Mouse (Mus musculus) fat pad, adult 2 months (tissue): ENCODE measurements around the gene Hsd17b10.

ENCODE experiments used
- DNase-seq: peaks from one replicate; pipeline ENCODE4 v3.0.0-alpha.2; 2011; ENCODE audit warnings: low read depth, low spot score; ENCODE audit errors: extremely low read depth

The Hsd17b10 gene

DNA sequence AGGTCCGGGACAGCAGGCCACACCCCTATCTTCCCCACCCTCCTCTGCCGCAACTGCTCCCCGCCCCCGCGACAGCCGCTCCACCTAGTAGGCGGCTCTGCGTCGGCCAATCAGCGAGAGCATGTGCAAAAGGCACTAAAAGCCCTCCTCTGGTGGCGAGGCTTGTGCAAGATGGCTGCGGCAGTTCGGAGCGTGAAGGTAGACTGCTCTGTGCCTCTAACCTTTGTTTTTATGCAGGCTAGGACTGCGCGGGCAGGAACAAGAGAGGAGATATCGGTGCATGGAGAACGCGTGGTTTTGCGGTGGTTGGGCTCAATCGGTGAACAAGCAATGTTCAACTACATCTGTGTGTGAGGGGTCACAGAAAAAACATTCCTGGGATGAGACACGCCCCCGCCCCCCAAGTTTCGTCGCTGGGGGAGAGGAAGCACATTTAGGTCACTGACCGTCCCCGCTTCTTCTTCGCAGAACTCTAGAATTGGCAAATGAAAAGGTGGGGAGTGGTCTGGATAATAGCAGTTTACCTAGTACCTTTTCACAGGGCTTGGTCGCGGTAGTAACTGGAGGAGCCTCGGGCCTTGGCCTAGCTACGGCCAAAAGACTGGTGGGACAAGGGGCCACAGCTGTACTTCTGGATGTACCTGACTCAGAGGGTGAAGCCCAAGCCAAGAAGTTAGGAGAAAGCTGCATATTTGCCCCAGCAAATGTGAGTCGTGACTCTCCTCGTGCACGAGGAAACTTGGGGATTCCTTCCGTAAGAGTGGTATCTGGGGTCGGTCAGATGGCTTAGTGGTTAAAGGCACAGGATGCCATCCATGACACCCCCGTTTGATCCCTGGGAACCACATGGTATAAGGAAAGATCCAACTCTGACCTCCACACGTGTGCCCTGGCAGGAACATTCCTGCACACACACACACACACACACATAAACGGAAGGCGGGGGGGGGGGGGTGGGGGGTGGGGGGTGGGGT, at the start of gene Hsd17b10:
Hsd17b10 (plus strand) TSS at position 109 of the 974 bp plus-strand sequence.
- no peak for DNase-seq

DNA sequence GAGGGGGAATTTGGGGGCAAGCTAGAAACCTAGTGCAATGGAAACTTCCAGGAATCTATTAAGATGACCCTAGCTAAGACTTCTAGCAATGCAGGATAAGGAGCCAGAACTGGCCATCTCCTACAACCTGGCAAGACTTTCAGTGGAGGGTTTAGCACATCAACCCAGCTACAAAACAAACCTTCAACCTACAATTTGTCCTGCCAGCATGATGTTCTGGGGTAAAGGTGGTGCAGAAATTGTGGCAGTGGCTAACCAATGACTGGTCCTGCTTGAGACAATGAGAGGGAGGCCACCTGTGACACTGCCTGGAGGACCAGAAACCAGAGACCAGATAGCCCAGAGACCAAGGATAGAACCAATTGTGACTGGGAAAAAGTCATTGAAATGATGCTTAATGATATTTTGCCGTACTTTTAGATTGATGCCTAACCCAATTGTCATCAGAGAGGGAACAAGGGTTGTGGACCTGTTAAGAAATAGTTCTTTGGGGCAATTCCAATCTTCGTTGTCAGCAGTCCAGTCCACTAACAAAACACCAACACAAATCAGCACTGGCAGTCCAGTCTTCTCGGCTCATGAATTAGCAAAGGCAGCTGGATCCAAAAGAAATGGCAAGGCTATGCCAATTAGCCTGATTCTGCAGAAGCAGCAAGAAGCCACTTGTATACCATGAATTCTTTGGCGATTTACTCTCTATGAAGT, 2.5 kb upstream of the Hsd17b10 start:
- DNase-seq: no peak

DNA sequence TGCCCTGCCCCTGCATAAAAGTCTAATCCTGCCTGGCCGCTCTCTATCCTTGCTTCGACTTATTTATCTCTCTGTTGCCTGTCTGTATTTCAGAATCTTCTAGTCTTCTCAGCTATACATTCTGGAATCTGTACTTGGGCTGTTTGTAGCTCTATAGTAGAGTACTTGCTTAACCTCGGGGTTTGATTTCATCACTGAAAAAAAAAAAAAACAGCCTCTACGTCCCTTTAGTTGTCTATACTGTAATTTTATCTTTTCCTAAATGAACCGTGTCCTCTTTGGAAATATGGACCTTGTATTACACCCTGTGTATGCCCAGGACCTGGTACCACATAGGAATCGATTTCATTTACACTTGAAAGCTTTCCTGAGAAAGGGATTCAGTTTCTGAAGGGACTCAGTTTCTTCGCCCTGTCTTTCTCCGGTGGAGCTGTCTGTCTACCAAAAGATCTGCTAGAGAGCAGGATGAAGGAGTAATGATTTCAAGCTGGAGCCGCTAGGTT, 412 bp upstream of the Hsd17b10 start:
- DNase-seq: no peak

DNA sequence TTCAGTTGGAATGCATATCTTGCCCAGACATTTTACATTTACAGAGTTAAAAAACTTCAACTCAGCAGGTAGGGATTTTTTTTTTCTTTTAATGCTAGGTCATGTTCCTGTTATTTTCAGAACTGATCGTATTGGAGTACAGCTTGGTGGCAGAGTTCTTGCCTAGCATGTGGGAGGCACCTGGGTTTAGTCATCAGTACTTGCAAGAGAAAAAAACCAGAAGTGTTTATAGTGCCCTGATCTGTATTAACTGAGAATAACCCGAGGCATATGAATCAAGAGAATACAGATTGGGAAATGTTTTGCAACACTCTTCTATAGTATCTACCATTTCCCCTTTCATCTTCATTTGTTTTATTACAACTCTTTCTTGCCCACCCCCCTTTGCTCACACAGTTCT, 1.2 kb downstream of the Hsd17b10 start:
- DNase-seq: no peak

DNA sequence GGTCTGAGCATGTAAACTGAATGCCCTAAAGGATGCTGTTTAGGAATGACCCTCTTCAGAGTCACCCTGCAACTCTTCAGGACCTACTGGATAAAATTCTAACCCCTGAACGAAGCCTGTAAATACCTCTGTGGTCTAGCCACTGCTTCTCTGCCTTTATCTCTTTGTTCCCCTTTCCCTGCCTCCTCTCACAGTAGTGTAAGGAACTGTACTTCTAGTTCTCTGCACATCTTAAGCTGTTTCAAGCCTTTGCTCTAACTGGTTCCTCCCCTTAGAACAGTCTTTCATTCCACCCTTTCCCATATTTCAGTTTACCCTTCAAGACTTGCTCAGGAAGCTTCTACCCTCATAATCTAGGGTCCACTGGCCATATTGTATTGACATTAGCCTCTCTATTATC, 6.2 kb downstream of the Hsd17b10 start:
- no peak for DNase-seq

DNA sequence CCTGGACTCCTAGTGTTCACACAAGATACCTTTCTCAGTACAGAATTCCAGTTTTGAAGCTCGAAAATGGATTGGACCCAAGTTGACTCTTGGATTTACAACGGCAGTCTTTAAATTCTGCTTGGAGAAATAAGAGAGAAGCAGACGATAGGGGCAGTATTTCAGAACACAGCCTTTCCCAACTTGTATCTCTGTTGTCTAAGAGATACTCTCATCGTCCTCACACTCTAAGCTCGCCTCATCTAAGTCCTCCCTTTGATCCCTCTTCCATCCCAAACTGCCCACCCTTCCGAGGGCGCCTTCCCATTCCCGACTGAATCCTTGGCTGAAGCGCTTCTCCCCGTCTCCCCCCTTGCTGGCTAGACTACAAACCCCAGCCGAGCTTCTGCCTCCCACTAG, 14.1 kb downstream of the Hsd17b10 start:
- no peak for DNase-seq

DNA sequence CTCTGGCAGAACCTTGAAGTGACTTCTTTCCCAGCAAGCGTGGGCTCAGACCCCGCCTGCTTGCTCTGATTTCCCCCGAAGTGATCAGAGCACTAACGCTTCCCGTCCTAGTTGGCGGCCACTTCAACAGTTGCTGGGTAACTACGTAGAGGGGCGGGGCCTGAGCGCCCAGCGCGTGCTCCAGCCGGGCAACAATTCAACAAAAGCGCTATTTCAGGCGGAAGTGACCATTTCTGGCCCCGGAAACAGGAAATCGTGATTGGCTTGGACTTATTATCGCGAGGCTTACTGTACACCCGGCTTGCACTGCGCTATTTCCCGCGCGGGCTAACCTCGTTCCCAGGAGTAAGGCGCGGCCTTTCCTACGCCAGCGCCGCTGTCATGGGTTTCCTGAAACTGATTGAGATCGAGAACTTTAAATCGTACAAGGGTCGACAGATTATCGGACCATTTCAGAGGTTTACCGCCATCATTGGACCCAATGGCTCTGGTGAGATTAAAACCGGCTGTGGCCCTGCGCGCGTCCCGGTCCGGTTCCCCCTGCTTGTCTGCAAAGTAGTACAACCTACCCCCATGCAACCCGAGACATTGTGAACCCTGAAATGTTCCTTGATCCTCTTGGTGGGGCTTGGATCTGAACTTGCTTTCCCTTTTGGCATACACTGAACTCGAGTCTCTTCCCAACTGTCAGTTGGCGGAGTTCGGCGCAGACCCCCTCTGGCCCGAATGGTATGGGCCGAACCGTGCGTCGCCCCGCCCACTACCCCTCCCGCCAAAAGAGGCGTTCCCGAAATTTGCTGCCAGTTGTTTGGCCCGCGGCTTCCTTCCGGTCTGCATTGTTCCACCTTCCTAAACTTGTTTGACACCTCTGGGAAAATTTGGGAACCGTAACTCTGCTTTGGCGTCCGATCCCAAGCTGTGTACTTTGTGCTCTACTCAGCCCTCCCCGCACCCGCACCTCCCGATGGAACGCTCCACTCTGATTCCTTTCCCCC, 14.8 kb downstream of the Hsd17b10 start, which contains the start of the genes Ribc1 and Smc1a:
Ribc1 (minus strand) TSS at position 145 of the 995 bp plus-strand sequence.
Smc1a (plus strand) TSS at position 278 of the 995 bp plus-strand sequence.
- DNase-seq: no peak

DNA sequence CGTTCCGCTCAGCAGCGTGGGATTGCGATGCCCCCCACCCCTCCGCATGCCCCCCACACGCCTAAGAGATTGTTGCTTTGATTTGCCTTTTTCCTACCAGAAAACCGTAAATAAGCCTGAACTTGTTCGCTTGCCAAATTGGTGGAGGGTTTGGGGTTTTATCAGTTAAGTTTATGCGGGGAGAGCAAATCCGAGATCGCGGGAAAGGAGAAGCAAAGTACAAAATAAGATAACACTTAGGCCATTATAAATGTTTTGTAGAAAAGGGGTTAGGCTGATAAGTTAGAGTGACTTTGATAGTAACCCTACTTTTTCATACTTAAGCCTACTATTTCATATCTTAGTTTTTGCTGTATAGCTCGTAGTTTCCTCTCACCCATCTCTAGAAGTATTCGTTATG, 15.5 kb downstream of the Hsd17b10 start:
- DNase-seq: no peak

DNA sequence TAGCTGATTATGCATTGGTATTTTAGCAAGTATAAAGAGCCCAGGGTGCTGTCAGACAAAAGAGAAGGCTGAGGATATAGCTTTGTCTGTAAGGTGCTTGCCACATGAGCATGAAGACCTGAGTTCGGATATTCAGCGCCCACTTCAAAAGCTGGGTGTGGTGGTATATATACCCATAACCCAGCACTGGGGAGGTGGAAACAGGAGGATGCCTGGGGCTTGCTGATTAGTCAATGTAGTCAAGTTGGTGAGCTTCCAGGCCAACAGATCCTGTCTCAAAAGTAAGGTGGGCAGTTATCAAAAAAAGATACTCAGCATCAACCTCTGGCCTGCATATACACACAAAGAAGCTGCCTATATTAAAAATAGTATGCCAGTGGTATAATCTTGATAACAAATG, 17.6 kb downstream of the Hsd17b10 start:
- DNase-seq: no peak

DNA sequence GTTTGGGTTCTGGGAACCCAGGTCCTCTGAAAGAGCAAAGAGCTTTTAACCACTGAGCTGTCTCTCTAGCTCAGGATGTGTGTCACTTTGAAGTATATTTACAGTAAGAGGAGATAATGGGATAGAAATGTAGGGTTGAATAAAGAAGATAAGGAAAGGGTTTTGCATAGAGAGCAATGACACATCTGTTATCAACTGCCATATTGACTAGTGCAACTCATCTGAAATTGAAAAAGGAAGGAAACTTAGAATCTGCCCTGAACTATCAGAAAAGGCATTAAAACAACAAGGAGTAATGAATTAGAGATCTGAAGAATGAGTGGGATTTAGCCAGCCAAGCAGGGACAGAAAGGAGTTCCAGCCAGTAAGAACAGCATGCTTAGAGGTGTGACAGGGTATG, 38.2 kb downstream of the Hsd17b10 start:
- DNase-seq: no peak

DNA sequence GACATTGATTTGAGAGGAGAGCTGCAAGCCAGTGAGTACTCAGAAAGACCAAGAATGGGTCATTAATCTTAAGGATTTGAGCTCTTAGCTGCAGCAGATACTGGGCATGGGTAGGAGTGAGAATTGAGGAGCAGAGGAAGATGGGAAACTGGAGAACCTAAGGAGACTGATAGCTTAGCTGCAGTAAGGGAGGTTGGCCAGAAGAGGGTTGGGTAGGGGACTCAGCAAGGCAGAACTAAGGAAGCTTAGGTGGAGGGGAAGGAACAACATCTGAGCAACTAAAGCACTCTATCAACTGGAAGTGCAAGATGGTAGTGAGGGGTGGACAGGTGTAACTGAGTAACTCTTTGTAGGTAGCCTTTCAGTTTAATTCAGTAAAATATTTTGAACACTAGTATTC, 45.6 kb downstream of the Hsd17b10 start:
- no peak for DNase-seq

DNA sequence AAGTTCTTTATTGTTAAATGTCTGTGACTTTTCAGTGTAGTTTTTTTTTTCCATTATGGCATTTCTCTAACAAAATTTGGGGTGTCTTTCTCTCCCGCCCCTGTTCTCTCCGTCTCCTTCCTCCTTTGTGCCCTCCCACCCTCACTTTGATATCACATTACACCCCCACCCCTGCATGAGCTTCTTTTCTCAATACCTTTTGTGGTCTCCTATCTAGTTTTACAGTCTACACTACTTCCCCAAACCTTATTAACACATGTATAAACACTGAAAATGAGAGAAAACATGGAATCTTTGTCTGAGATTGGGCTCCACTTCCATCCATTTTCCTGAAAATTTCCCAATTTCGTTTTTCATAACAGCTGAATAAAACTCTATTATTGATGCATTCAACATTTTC, 50.9 kb downstream of the Hsd17b10 start:
- DNase-seq: no peak
